Mouse (Mus musculus): ENCODE measurements around the gene Rpp38. TPM values are rescaled to one million over a fixed set of nuclear protein-coding genes. Genes with fewer than 3 reads are reported as not detected.

Gene Rpp38
- 1 to 10 TPM; 4.1 to 5.3 TPM for total RNA-seq (2023)

GRCm38 (mm10) chr2:3332484-3333242 lies at the start of gene Rpp38:
Gene Rpp38, minus strand, starts transcription at chr2:3332643.

DNA sequence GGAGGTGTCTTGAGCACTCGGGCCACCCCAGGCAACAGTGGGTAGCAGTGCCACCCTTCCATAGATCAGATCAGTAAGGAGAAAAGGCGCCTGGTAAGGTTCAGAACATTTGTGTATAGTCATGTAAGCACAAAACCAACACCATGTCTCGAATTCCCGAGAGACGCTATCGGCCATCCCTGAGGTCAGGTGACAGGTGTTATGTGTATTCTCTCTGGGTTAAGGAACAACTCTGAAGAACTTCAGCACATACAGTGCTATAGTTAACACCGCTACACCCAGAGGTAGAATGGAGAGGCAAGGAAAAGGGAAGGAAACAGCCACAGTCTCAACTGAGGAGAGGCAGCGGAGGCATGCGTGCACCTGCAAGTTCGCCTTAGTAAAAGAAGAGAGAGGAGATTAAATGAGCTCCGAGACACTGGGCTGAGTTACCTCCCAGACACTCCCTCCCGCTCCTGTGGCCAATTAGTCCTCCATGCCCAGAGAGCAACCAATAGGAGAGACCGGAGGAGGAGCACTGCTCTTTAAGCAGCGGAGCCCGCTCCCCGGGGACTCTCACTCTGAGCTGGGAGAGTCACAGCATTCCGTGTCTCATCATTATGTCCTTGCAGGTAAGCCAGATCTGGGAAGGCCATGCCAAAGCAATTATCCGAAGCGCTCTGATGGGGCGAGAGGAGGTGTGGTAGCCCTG lies 3.3 kb upstream of the Rpp38 start, which contains the start of gene Acbd7:
Gene Acbd7, plus strand, starts transcription at position 558 of the 691 bp plus-strand sequence.

DNA sequence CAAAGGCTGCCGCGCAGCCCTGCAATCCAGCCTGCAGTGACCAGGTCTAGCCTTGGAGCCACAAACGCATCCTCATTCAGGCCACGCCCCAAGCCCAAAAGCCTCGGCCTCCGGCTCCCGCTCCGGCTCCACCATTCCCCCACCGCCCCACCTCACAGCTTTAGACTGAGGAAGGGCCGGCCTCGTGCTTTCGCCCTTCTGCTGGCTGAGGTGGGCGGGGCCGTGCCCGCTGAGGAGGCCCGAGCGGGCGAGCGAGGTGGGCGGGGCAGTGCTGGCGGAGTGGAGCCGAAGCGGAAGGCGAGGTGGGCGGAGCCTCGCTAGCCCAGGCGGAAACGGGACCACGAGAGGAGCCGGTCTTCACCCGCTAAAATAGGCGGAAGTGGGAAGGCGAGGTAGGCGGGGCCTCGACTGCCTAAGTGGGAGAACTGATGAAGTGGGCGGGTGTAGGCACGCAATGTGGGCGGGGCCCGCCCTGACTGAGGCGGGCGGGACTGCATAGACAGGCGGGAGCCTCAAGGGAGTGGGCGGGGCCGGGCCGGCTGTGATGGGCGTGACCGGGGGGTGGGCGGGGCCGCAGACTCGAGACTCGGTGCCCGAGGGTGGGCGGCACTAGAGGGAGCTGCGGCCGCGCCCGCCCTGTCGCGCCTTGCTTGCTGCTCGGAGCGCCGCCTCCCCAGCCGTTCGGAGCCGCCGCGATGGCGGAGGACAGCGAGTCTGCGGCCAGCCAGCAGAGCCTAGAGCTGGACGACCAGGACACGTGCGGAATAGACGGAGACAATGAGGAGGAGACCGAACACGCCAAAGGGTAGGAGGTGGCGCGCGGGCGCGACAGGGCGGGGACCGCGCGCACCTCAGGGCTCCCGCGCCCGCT lies 48.6 kb downstream of the Rpp38 start, which contains the start of gene Nmt2:
Gene Nmt2, plus strand, starts transcription at position 611 of the 871 bp plus-strand sequence.

Other genes with a start within 250 kb of the Rpp38 start
- gene Fam171a1, start 218.4 kb downstream of the Rpp38 start, total RNA-seq (2023) = under 1 TPM in 1 of 2 experiments, not detected in 1; 0.15 TPM
- 10 to 100 TPM; 33.8 to 39.1 TPM for gene Nmt2, start 48.4 kb downstream of the Rpp38 start, total RNA-seq (2023)
- gene Acbd7, start 3.5 kb upstream of the Rpp38 start, total RNA-seq (2023) = not detected
- not detected for gene Olah, start 64.6 kb upstream of the Rpp38 start, total RNA-seq (2023)
- gene Meig1, start 90.0 kb upstream of the Rpp38 start, total RNA-seq (2023) = not detected
- gene Dclre1c, start 91.5 kb upstream of the Rpp38 start, total RNA-seq (2023) = 10 to 100 TPM; 26.9 to 27.9 TPM
- gene Suv39h2, start 142.4 kb upstream of the Rpp38 start, total RNA-seq (2023) = 1 to 10 TPM; 2.0 to 2.7 TPM
- 10 to 100 TPM; 21.0 to 22.9 TPM for gene Gm45902, start 180.1 kb upstream of the Rpp38 start, total RNA-seq (2023)
- 100 to 1,000 TPM; 104 to 124 TPM for gene Hspa14, start 180.2 kb upstream of the Rpp38 start, total RNA-seq (2023)
- gene Cdnf, start 180.4 kb upstream of the Rpp38 start, total RNA-seq (2023) = under 1 TPM; 0.36 to 0.82 TPM
- 100 to 1,000 TPM; 274 to 296 TPM for gene Fam107b, start 237.8 kb upstream of the Rpp38 start, total RNA-seq (2023)

All from T-cell, adult 66 days (primary cell).